Mouse (Mus musculus): ENCODE results near the gene 4930469K13Rik.
"Not testable (repeated sequence)": the region's sequence is repeated elsewhere in the genome, so short reads cannot be mapped to it uniquely, and the experiment has no call there.

The 4930469K13Rik gene

DNA sequence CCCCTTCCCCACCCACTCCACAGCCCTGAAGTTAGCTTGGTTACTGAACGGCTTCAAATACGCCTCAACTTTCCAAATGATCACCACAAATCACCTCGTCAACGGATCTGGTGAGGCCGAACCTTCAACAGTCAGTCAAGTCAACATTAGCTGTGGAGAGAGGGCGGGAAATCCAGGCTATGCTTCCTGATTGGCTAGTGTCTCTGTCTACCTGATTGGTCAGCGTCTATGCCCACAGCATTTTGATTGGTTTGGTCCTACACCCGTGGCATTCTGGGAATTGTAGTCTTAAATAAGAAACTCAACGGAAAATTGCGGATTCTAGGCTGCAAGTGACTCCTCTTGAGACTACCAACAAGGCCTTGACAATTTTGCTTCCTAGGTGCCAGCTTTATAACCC lies at the start of gene 4930469K13Rik:
TSS of gene 4930469K13Rik (minus strand) at position 133 of the 400 bp plus-strand sequence.
- no peak for DNase-seq (ENCODE audit: low read depth, low spot score)

DNA sequence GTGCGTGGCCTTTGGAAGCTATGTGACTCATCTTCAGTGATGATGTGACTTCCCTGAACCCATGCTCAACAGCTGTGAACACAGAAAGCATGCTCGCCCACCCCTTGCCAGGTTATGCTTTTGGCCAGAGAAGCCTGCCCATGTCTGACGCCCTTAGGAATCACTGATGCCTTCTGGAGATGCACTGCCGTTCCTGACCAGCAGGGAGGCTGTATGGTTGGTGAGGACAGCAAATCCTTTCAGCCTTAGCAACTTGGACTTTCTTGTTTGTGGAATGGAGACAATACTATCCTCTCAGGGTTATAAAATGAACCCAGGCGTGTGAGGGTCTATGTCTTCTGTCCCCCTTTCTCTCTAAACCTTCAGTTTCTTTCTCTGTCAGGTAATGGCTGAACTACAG lies 48.6 kb upstream of the 4930469K13Rik start:
- no peak for DNase-seq (ENCODE audit: low read depth, low spot score)

DNA sequence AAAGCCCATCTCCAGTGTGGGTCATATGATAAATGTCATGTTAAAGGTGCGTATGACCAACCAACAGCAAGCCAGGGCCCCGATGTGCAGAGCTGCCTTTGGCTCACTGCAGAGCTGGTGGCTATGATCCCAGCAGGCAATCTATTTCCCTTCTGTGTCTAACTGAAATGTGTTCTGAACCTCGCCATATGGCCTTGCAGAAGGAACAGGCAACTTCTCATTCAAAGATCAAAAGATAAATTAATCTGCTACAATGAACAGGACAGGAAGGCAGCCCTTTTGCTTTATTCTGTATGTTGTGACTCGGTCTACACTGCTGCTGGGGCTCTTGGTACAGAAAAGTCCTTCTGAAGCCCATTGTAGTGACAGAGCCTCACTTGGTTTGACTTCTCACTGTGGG lies 46.1 kb upstream of the 4930469K13Rik start:
- no peak for DNase-seq (ENCODE audit: low read depth, low spot score)

DNA sequence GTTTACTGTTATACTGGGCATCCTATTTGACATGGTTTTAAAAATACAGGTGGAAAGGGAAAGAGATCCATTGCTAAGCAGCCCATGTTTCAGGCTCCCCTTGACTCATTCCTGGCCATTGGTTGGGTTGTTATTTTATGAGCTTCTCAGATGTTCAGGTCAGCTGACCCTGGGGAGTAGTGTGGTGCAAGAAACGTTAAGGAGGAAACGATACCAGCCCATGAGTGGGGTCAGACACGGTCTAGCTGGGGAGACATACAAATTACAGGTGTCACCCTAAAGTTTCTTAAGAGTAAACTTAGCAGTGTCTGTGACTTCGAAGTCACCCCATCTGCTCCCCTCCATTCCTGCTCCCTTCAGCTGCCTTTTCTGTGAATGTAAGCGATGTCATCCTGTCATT lies 45.6 kb upstream of the 4930469K13Rik start:
- DNase-seq (ENCODE audit: low read depth, low spot score) = no peak

DNA sequence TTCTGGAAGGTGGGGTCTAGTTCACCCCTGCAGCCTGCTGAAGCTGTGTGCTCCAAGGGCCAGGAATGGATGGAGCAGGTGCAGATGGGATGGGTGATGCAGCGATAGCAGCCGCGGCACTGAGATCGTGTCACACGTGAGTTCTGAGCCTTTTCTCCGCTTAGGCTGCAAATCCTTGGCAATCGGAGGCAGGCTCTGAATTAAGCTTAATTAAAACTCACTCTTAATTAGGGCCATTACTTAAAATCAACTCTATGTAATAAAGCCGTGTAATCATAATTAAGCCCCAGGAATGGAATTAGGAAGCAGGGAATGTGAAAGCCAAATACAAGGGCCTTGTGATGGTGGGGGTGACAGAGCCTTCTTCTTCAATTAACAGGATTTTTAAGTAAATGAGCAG lies 40.9 kb upstream of the 4930469K13Rik start:
- DNase-seq (ENCODE audit: low read depth, low spot score) = no peak

DNA sequence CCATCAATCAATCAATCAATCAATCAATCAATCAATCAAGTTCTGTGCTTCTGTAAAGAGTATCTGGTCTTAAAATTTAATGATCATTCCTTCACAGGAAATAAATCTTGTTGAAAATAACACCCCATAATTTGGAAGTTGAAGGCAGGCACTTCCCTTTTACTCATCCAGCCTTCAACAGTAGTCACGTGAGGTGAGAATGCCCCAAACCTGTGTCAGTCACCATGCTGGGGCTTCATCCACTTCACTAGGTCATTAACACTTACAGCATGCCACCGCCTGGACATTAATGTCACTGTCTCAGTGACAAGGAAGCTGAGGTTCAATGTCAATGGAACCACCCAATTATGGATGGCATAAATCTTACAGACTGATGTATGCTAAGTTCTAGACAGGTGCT lies 30.1 kb upstream of the 4930469K13Rik start:
- DNase-seq (ENCODE audit: low read depth, low spot score) = no peak

DNA sequence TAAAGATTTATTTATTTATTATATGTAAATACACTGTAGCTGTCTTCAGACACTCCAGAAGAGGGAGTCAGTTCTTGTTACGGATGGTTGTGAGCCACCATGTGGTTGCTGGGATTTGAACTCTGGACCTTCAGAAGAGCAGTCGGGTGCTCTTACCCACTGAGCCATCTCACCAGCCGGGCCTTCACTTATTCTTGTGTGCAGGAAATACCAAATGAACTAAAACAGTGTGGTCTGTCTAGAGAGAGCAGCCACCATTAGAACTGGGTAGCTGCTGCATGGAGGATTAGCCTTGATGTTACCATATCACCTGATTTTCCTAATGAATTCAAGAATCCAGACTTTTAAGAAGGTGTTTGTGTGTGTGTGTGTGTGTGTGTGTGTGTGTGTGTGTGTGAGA lies 27.4 kb upstream of the 4930469K13Rik start:
- not testable (repeated sequence) for DNase-seq (ENCODE audit: low read depth, low spot score)

DNA sequence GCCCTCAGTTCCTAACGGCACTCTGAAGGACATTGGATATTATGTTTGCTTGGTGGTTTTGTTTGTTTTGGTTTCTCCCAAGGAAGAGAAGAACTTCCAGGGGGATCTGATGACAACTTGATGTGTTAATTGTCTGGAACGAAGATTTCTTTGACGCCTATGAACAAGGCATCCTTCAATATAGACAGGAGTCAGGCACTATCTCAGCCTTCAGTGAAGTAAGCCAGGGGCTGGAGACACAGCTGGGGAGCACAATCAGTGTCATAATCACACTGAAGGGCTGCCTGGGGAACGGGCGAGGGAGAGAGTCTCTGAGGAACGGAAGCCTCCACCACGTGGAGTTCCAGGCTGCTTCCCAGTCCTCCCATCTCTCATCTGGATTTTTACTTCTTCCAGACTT lies 26.5 kb upstream of the 4930469K13Rik start:
- DNase-seq (ENCODE audit: low read depth, low spot score) = no peak

DNA sequence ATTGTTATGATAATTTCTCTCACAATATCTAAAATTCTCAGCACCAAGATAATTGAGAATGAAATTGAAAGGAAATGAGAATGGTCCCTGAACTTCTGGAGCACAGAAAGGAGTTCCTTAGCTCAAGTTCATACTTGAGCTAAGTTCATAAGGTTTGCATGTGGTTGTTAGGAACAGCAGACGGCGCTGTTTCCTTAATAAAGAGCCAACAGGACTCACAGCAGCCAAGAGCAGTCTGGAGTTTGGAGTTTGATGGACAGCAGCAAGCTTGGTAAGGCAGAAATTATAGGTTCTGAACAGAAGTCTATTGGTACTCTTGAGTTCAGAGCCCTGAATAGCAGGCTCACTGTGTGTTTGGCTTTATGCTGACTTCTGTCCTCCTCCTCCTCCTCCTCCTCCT lies 24.8 kb upstream of the 4930469K13Rik start:
- DNase-seq (ENCODE audit: low read depth, low spot score) = no peak

DNA sequence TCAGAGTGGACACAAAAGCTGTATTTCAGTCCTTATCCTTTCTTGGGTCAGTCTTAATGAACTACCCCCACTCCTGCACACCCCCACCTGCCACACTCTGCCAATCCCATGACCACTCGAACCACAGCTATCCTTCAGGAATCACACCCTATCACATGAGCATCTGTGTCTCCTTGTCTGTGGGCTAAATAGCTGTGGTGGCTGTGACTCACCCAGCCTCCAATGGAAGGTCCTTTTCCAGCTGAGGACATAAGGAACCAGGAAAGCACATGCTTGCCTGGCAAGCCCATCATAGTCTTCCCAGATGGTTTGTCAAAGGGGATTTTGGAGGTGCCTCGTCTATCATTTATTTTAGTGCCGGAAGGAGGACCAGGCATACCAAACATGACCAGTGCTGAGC lies 20.0 kb upstream of the 4930469K13Rik start:
- no peak for DNase-seq (ENCODE audit: low read depth, low spot score)

DNA sequence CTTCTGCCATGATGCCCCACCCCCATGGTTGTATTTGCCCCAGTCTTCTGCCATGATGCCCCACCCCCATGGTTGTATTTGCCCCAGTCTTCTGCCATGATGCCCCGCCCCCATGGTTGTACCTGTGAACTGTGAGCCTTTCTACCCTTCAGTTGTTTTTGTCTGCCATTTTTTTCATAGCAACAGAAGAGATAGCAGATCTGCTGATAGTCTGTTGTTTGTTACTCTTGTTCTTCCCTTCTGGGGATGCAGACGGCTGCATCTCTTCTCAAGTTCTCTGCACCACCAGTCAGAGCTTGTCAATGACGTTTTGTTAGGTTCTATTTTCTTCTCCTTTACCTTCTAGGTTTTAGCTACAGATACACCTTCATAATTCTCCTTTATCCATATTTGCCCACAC lies 19.2 kb upstream of the 4930469K13Rik start:
- no peak for DNase-seq (ENCODE audit: low read depth, low spot score)

DNA sequence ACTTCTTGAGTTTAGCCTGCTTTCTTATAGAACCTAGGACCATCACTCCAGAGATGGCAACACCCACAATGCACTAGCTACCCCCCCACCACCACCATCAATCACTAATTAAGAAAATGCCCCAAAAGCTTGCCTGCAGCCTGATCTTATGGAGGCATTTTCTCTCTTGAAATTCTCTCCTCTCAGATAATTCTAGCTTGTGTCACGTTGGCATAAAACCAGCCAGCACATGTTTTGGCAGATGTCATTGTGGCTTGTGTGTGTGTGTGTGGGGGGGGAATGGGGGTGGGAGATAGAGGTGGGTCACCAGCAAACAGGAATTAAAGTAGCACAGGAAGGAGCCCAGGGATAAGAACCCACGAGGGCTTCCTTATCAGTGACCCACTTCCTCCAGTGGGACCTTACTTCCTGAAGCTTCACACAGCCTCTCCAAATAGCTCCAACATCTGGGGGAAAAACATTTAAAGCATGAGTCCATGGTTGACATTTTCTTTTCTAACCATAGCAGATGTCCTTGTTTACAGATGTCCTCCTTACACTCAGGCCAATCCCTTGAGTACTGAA lies 18.3 kb upstream of the 4930469K13Rik start:
- no peak for DNase-seq (ENCODE audit: low read depth, low spot score)

DNA sequence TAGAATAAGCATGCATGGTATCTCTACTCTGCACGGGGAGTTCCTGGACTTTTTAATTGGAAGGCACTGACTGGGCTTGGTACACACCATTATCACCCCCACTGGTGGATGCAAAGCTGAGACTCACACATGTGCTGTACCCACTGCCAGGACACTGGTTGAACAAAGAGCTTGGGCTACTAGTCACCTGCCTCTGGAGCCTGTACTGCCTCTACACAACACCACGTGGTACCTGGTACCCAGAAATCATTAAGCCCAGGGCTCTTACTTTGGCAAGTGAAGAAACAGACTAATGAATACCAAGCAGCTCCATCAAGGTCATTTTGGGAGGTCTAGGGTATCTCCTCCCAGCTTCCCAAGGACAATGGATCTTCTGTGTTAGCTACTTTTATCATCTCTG lies 15.4 kb upstream of the 4930469K13Rik start:
- no peak for DNase-seq (ENCODE audit: low read depth, low spot score)

DNA sequence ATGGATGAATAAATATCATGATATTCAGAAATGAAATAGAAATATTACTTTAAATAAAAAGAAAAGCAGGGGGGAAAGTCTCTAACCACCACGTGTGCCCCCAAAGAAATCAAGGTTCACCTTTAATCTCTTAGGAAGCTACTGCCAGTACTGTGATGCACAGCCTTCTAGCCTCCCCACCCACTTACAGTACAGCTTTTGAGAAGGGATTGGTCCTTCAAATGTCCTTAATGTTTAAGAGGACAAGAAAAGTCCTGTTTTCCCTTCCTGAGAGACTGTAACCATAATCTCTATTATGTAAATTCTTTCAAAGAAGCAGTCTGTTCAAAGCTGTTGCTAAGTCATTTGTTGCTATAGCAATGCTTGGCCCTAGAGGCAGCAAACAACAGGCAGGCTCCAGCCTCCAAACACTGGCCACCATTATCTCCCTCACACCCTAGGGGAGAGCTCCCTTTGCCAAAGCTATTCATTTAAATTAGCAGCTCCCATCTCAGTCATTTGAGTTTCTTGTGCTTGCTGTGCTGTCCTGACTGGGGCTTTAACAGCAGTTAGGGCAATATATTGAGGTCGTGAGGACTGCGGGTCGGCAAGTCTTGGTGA lies 14.5 kb upstream of the 4930469K13Rik start:
- no peak for DNase-seq (ENCODE audit: low read depth, low spot score)

DNA sequence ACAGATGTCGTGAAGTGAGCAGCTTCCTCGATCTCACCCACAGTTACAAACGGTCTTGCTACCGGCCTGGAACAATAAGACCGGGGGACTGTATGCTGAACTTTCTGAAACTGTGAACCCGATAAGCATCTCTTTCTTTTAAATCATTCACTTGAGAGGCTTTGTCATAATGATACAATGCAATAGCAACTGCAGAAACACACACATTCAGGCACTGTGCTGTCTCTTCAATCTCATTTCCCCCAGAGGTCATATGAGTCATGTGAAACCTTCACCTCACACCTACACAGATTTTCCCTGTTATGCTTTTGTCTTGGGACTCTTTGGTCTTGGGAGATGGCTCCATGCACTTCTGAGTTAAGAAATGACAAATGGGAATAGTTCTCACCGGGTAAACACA lies 13.6 kb upstream of the 4930469K13Rik start:
- no peak for DNase-seq (ENCODE audit: low read depth, low spot score)

DNA sequence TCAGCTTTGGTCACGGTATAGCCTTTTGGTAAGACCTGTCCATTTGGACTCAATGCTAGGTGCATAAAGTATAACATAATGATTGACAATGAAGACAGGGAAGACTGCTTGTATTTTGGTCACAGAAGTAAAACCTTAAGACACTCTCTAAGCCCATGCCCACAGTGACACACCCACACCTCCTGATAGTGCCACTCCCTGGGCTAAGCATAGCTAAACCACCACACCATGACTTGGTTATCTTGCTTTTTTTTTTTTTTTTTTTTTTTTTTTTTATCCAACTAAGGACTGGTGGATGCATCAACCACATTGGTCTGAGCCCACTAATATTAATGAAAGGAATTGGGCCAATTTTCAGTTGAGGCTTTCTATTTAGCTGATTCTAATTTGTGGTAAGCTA lies 10.9 kb upstream of the 4930469K13Rik start:
- DNase-seq (ENCODE audit: low read depth, low spot score) = no peak

DNA sequence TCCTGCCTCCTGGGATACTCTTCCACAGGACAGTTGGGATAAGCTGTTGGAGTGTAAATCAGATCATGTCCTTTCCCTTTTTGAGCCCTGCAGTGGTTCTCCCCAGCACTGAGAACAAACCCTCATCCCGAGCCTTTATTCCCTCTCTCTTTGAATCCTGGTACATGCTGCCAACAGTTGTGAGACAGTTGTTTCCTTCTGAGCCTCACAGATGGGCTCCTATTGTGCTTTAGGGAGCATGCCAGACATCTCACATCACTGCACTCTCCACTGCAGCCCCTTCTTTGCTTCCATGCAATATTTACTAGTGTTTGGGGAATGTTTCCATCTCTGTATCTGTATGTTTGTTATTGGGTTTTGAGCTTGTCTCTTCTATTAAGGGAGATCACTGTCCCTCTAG lies 6.6 kb upstream of the 4930469K13Rik start:
- DNase-seq (ENCODE audit: low read depth, low spot score) = no peak

DNA sequence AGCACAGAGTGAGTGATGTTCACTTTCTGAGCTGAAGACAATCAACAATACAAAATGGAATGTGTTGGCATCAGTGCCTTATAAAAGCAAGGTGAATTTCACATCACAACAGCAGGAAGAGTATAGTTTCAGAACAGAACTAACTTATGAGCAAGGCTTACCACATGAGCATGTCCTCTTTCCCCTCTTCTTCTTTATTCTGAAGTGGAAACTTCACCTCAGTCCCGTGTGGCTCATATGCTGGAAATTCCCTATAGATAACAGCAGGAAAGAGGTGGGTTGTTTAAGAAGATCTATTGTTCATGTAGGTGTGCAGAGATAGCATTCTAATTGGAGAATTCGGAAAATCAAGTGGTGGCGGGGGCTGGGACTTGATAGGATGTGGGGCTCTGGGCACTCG lies 3.5 kb upstream of the 4930469K13Rik start:
- DNase-seq (ENCODE audit: low read depth, low spot score) = no peak

DNA sequence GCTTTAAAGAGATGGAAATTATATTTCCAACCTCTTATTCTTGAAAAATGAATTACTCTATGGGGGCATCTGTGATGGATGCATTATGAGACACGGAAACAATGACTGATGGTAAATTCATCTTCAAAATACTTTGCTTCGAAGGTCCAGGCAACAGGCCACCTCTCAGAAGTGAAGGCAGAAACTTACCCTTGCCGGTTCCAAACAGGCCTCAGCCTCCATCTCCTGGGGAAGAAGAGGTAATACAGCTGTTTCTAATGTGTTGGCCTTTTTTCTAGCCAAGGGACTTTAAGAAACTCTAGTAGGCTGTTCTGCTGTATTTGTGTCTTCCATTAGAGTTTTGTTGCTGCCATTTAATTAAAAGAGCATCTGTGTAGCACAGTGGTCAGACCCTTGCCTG lies 11.3 kb downstream of the 4930469K13Rik start:
- DNase-seq (ENCODE audit: low read depth, low spot score) = no peak

DNA sequence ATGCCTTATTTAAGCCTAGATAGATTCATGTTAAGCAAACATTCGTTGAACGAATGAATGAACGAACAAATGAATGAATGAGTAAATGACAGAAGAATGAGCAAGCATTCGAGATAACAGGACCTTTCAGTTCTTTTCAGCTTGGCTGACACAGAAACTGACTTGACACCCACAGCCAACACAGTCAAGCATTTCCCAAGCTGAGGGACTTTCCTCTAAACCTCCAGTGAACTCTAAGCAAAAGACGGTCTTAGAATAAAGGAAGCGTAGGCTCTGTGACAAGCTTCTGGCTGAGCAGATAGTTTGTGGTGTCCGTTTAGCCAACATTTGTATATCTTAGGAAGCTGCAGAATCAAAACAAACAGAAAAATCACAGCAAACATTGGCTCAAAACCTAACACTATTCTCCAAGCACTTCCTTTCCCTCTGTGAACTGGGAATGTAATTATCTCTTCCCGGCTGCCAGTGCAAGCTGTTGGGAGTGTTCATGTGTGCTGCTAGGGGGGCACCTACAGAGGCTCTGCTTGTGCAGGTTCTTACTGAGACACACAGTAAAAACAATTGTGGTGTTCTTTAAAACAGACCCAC lies 12.1 kb downstream of the 4930469K13Rik start:
- no peak for DNase-seq (ENCODE audit: low read depth, low spot score)

DNA sequence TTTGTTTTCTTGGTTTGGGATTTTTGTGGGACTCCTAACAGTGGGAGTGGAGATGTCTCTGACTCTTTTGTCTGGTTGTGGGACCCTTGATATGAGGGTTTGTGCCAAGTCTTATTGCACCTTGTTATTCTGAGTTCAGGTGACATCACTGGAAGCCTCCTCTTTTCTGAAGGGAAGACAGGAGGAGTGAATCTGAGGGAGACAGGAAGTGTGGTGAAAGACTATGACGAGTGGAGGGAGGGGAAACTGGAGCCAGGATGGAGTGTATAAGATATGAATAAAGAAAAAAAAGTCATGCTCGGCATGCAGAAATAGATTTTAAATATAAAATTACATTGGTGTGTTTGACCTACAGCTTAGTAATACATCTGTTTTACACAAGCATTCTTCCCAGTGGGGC lies 13.7 kb downstream of the 4930469K13Rik start:
- no peak for DNase-seq (ENCODE audit: low read depth, low spot score)

DNA sequence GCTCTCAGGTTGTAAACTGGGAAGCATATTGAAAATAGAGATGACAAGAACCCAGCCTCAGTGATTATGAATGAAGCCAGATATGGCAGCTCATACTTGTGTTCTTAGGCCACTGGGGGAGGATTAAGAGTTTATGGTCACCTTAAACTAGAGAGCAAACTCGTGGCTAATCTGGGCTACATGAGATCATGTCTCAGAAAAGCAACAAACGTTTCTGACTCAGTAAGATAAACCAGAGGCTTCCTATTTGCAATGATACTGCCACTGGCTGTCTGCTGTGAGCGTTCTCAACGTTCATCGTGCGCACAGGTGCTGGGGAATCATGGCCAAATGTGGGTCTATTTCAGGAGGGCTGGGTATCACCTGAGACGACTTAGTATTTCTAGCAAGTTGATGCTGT lies 14.6 kb downstream of the 4930469K13Rik start:
- DNase-seq (ENCODE audit: low read depth, low spot score) = no peak
